Mouse (Mus musculus) lung, postnatal 36 days (tissue): ENCODE data around the gene Cobll1.
A peak's percentile ranks its signal among the peaks of the same experiment; 100 is the strongest.
"Not testable (repeated sequence)": the region's sequence is repeated elsewhere in the genome, so short reads cannot be mapped to it uniquely, and the experiment has no call there.

Experiments used
- DNase-seq: peaks from one replicate; pipeline ENCODE4 v3.0.0; 2022; ENCODE audit warnings: mixed read lengths

Gene Cobll1

DNA sequence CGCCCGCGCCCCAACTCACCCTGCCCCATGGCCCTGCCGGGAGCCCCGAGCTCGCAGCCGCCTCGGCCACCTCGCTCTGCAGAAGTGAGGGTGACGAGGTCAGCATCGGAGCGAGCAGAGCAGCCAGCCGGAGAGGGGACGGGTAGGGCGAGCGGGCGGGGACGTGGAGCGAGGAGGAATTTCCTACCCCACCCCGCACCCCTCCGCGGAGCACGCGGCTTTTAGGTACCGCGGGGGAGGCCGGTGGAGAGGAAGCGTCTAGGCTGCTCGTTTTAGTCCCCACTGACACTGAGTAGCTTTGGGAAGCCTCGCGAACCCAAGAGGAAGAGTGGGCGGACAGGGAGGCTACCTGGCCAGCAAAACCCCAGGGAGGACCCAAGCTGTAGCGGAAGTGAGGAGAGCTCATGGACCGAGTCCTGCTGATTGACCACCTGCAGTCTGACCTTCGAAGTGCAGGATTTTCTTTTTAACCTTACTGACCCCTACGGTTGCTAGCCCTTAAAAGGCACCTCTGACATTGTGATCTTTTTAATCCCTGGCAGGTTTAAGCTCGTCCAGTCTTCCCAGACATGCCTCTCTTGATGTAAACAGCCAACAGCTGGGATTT, at the start of gene Cobll1:
TSS of gene Cobll1 (minus strand) at position 440 of the 607 bp plus-strand sequence.
- peak; percentile 51 for DNase-seq

- no peak for DNase-seq
Observed at GRCm38 (mm10) chr2:65288696-65289095, 49.5 kb upstream of the Cobll1 start.

- DNase-seq: peak; percentile 66
Observed at GRCm38 (mm10) chr2:65285380-65285779, 46.2 kb upstream of the Cobll1 start.

DNA sequence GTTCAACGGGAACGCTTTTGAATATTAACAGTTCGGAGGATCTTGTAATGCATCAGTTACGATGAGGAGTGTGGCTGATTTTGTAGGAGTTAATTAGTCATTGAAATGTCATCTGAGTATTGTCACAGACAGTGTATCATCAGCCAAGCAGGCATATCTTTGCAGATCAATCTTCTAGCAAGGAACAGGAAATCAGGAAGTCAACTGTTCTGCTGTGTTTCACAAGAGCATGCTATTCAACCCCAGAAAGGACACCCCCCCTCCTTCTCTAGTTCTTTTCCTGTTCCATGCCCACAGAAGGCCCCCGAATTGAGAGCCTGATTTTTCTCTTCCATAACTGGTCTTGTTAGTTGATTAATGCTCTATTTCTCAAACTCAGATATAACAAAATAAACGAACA, 43.8 kb upstream of the Cobll1 start:
- no peak for DNase-seq

- DNase-seq: peak; percentile 6
Observed at GRCm38 (mm10) chr2:65279029-65279690, 40.0 kb upstream of the Cobll1 start.

- DNase-seq: no peak
Observed at GRCm38 (mm10) chr2:65275443-65276061, 36.3 kb upstream of the Cobll1 start.

DNA sequence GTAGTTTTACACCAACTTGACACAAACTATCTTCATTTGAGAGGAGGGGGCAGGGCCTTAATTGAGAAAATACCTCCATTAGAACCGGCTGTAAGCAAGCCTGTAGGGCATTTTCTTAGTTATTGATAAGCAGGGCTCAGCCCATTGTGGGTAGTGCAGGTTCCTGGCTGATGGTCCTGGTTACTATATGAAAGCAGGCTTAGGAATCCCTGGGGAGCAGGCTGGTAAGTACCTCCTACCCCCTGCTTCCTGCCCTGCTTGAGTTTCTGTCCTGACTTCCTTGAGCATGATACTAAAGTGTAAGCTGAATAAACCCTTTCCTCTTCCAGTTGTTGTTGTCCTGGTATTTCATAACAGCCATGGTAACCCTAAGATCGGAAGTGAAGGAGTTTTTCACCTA, 34.7 kb upstream of the Cobll1 start:
- no peak for DNase-seq

DNA sequence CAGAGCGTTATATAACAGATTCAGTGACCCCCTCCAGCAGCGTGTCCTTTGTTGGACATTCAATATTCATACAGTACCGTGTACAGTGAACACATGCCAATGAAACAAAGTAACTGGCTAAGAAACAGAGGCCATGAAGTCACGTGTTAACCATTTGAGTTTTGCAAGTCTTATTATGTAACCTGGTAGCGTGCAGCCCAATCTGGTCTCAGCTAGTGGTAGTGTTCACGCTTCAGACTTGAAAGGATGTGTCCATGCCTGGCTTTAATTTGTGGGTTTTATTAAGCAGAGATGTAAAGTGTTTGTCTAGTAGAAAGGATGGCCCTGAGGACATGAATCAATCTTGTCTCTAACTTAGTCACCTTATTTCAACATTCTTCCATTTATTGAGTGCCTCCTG, 29.5 kb upstream of the Cobll1 start:
- DNase-seq: peak; percentile 4

- DNase-seq: no peak
Observed at GRCm38 (mm10) chr2:65267834-65268233, 28.6 kb upstream of the Cobll1 start.

- DNase-seq: no peak
Observed at GRCm38 (mm10) chr2:65266576-65267299, 27.5 kb upstream of the Cobll1 start.

DNA sequence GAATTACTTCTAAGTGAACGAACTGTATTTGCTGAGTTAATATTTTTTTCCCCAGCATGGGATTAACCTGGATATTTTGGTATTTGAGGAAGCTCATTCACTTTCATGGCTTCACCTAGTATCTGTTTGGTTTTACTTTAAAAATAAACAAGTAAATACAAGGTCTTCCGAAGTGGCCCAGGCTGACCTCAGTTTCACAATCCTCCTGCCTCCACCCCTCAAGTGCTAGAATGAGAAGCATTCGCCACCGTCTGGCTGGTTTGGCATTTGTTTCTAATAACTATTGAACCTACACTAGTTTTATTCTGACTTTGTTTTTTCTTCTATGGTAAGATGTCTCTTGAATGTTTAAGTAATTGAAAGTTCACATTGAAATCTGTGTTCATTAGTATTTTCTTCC, 23.0 kb upstream of the Cobll1 start:
- peak; percentile 38 for DNase-seq

- DNase-seq: not testable (repeated sequence)
Observed at GRCm38 (mm10) chr2:65260828-65261227, 21.6 kb upstream of the Cobll1 start.

GRCm38 (mm10) chr2:65260400-65260799, 21.2 kb upstream of the Cobll1 start:
- no peak for DNase-seq

DNA sequence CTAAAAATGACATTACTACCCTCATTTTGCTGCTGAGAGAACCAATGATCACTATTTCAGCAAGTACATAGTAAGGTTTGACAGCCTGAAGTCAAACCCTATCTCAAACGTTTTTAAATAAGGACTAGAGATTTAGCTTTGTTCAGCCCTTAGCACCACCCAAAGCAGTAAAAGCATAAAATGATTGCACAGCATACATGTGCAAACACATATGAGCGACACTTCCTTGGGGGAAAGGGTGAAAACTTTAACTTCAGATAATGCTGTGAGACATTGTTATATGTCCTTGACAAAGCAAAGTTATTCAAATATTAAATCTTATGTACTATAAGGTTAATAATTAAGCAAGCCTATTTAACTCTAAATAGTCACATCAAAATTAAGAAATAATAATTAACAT, 18.2 kb upstream of the Cobll1 start:
- DNase-seq: no peak

DNA sequence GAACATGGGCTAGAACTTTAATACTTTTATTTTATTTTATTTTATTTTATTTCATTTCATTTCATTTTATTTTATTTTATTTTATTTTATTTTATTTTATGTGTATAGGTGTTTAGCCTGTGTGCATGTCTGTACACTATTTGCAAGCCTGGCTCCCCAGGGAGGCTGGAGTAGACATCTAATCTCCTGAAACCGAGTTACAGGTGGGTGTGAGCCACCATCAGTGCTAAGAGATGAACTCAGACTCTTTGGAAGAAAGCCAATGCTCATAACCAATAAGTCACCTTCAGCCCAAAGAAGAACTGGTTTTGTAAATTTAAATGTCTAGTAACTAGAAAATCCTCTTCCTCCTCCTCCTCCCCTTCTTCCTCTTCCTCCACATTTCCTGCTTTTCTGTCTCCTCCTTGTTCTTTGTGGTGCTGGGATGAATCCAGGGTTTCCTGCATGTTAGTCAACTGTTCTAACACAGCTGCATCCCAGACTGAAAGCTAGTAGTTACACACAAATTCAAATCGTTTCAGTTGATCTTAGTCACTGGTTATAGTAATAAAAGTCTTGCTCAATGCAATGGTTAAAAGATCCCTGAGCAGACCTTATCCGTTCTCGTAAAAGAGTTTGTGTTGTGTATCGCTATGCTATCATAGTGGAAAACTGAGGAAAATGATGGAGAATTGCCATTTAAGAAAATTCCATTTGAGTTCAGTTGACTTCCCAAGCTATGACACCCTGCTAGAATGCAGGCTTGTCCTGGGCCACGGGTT, 17.5 kb upstream of the Cobll1 start:
- DNase-seq: no peak

DNA sequence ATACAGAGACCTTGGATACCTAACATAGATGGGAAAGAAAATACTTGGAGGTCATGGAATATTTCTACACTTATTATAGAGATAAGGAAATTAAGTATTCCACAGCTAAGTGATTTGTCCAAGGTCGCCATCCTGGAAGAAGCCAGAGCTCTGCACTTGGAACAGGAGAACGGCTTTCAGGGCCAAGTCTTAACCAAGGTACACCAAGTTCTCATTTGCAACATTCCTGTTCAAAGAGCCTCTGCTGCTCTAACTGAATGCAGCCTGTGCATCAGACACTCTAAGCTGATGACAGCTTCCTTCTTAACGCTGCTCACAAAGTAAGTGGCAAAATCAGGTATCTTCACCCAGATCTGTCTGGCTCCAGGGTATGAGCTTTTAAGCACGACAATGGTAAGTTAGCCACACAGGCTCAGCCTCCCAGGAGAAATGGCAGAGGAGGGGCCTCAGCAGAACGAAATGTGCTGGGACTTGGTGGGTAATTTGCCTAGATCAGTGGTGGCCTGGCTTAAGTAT, 11.4 kb upstream of the Cobll1 start:
- no peak for DNase-seq

DNA sequence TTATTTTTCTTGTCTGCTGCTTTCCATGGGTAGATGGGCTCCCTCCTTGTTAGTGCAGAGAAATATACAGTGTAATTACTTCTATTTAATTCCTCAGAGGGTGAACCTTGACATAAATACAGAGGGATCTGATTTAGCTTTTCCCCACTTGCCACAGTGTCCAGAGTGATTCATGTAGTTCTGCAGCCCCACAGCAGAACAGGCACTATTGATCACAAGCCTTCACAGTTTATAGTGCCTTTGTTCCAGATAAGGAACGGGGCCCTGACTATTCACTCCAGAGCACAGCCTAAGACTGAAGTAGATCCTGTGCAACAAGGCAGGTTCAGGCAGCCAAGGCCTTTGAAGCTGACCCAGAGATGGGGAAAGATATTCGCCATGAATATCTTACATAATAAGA, 10.4 kb upstream of the Cobll1 start:
- DNase-seq: no peak

GRCm38 (mm10) chr2:65240173-65240745, 1.1 kb upstream of the Cobll1 start:
- DNase-seq: no peak

GRCm38 (mm10) chr2:65238171-65238963, 836 bp downstream of the Cobll1 start:
- peak; percentile 89 for DNase-seq

GRCm38 (mm10) chr2:65237610-65238170, 1.5 kb downstream of the Cobll1 start:
- peak; percentile 76 for DNase-seq

GRCm38 (mm10) chr2:65237116-65237515, 2.1 kb downstream of the Cobll1 start:
- peak; percentile 24 for DNase-seq
